Mouse (Mus musculus) liver, adult (tissue): ENCODE measurements at regions not wholly inside any gene's neighbourhood (a gene's known extent, or its start where the extent isn't known, plus 50 kb on each side); places are given as distances from the start of the nearest gene placed in this dataset.
A peak's percentile ranks its signal among the peaks of the same experiment; 100 is the strongest.

ENCODE experiments used
- GATA4 ChIP-seq: IDR thresholded peaks from 2 replicates; pipeline ENCODE4 v1.6.1; 2014; ENCODE audit warnings: mild to moderate bottlenecking, low read length; ENCODE audit not compliant: insufficient replicate concordance

- peak; percentile 52; the same call in 1 of the 2 replicates for TF ChIP-seq GATA4
These were observed 505.3 kb downstream of the Col12a1 start for GRCm38 (mm10) chr9:79213364-79213763.

- no peak for TF ChIP-seq GATA4
These were observed 502.6 kb downstream of the Col12a1 start for GRCm38 (mm10) chr9:79215986-79216385.

DNA sequence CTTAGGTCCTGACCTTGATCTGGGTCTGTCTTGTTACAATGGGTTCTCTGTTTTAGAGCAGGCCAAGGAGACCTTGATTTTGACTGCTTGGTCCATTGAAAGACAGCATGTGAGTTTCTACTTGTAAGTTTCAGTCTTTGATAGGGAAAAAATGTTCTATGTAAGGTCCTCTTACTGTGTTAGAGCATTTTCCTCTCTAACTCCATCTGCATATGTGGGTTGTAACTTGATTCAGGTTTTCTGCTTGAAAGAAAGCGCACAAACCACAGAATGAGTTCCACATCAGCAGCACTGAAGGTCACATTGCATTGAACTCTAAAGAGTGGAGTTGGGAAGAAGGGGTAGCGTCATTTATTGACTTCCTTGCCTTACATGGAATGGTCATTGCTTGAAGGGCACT is 502.2 kb downstream of the Col12a1 start:
- no peak for TF ChIP-seq GATA4

DNA sequence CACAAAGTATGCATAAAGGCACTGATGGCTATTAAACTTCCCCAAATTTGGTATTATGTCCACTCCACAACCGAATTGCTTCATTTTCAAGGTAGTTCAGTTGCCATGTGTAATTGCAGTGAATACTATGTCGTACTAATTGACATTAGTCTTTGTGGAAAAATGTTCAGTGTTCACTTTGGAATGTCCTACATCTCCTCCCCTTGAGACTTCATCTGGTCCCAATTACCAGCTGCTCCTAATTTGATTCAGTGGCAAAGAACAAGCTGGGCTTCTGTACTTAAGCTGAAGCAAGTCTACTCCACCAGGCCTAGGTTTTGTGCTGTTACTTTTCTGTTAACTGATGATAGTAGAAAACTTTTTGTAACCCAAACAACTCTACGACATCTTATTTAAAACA is 485.6 kb downstream of the Col12a1 start:
- TF ChIP-seq GATA4: no peak

DNA sequence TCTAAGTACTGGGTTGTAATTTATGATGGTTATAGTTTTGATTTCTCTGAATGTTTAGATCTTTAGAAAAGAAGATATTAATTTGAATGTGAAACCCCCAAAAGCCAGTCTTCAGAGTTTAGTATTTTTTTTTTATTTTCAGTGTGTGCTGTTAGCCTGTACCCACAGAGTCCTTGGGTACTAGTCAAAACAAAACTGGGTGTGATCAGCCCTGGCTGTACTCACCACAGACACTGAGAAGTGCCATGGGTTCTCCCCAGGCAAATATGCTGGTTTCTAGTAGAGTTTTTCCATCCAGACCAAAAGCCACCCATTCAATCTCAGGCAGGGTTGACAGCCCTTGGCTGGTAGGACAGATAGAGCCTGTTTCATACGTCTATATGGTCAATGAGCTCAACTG is 484.9 kb downstream of the Col12a1 start:
- TF ChIP-seq GATA4: no peak

DNA sequence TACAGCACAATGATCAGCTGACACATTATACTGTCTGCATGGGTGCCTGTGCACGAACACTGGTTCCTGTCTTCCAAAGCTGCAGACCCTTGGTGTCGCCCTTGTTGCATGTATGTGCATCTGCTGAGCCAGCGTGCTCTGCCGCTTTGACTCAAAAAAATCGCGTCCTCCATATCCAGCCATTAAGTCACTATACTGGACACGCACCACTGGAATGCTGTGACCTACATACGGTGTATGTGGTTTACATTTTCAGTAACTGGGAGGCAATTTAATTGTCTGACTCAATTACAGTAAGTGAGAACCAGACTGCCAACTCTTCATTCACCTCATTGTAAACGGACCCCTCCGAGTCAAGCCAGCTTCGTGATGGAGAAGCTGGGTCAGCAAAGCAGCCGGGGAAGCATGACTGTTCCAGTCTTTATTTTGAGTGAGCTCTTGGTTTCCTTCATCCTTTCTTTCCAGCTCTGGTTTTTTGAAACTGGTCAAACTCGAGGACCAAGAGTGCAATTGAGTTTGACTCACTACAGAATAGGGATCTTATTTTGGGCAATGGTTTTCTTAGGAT is 448.9 kb downstream of the Col12a1 start:
- no peak for TF ChIP-seq GATA4

DNA sequence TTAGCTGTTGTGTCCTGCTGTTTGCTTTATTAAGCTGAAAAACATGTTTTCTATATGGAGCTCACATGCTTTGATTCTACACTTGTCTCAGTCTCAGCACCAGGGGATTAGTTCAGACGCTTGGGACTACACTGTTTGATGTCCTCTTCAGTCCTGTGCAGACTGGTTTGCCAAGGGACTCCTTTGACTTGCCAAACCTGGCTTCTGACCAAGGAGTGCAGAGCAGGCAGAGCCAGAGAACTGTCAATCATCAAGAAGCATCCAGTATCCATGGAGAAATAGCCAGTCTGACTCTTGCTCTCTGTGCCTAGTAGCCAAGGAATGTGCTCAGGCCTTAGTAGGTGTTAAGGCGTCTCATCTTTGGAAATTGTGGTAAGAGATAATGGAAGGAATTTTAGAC is 448.4 kb downstream of the Col12a1 start:
- no peak for TF ChIP-seq GATA4

- TF ChIP-seq GATA4: no peak
These were observed 430.8 kb downstream of the Col12a1 start for GRCm38 (mm10) chr9:79287849-79288248.

GRCm38 (mm10) chr9:79295306-79295705 is 423.3 kb downstream of the Col12a1 start:
- TF ChIP-seq GATA4: no peak

DNA sequence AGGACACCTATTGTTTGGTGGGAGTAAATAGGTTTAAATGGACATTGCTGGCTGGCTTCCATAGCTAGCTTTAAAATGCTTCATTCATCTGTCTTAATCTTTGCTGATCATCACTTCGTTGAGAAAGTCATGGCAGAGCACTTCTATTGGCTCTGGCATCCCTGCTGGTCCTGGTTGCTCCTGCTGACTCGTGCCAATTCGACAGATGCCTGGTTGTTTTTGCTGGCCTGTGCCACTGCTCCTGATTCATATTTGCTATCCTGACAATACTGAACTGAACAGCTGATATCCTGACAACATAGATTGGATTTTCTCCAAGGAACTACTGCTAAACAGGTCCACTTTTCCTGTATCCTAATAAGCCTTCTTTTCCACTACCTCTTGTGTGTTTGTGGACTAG is 417.1 kb downstream of the Col12a1 start:
- no peak for TF ChIP-seq GATA4

- no peak for TF ChIP-seq GATA4
These were observed 408.0 kb downstream of the Col12a1 start for GRCm38 (mm10) chr9:79310591-79310990.

- no peak for TF ChIP-seq GATA4
These were observed 401.2 kb downstream of the Col12a1 start for GRCm38 (mm10) chr9:79317411-79317810.

- no peak for TF ChIP-seq GATA4
These were observed 372.1 kb downstream of the Col12a1 start for GRCm38 (mm10) chr9:79346371-79347096.

DNA sequence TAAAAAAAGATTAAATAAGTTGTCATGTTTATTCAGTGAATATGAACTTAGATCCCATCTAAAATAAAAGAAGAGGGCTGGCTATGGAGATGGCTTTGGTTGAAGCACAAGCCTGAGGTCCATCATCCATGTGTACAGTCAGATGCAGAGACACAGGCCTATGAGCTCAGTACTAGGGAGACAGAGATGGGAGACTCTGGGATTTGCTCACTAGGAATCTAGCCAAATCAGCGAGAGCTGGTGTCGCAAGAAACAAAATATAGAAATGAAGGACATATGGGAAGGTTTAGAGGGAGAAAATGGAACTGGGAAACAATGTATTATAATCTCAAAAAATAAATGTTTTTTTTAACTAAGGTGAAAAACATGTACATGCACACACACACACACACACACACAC is 326.6 kb downstream of the Col12a1 start:
- TF ChIP-seq GATA4: no peak

GRCm38 (mm10) chr9:79414989-79415388 is 303.6 kb downstream of the Col12a1 start:
- no peak for TF ChIP-seq GATA4

- TF ChIP-seq GATA4: no peak
These were observed 288.2 kb downstream of the Col12a1 start for GRCm38 (mm10) chr9:79430417-79430816.

DNA sequence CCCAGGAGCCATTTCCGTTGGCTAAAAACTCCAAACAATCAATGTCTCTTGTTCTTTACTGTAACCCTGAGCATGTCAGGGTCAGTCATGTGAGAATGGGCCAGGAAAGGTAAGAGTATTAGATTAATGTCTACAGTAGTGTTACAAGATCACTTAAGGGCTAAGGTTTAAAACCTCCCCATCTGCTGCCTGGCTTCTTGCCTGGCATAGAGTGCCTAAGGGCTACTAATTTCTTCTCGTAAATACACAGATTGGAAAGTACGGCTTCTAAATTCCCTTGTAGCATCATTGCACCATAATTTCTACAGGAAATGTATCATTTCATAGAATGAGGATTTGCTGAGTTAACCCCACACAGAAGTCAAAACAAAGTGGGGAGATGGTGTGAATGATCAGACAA is 281.0 kb downstream of the Col12a1 start:
- no peak for TF ChIP-seq GATA4
